Mouse (Mus musculus): Measurements from ENCODE around the gene Cdkn1b. TPM values are rescaled to one million over a fixed set of nuclear protein-coding genes. Genes with fewer than 3 reads are reported as not detected.
A peak's percentile ranks its signal among the peaks of the same experiment; 100 is the strongest.

Cdkn1b gene
- polyA plus RNA-seq, 1 experiment: 10.5 TPM

- under 1% methylated on average over 51 of the region's 51 CpGs for WGBS
- DNase-seq (ENCODE audit: low read depth, low spot score): peak; percentile 85
These were observed 21.9 kb upstream of the Cdkn1b start, which contains the start of gene Gpr19 for GRCm38 (mm10) chr6:134898095-134898965. Gpr19 (minus strand) TSS chr6:134898578.

DNA sequence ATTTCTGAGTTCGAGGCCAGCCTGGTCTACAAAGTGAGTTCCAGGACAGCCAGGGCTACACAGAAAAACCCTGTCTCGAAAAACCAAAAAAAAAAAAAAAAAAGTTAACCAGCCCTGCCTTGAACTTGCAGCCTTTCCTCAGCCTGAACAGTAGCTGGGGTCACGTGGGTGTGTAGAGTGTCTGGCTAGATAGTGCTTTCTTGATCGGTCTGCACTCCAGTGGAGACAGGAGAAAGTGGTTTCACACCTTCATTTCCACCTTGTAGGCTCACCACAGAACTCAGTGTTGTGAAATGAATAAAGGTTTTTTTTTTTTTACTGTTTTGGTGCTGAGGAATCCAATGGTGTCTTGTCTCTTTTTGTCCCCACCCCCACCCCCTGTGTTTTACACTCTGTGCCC lies 16.8 kb upstream of the Cdkn1b start:
- WGBS: 71% methylated on average over 4 of the region's 4 CpGs
- DNase-seq (ENCODE audit: low read depth, low spot score): no peak

GRCm38 (mm10) chr6:134903891-134904884 lies 16.0 kb upstream of the Cdkn1b start:
- DNase-seq (ENCODE audit: low read depth, low spot score): peak; percentile 25
- WGBS: 55% methylated on average over 10 of the region's 10 CpGs

DNA sequence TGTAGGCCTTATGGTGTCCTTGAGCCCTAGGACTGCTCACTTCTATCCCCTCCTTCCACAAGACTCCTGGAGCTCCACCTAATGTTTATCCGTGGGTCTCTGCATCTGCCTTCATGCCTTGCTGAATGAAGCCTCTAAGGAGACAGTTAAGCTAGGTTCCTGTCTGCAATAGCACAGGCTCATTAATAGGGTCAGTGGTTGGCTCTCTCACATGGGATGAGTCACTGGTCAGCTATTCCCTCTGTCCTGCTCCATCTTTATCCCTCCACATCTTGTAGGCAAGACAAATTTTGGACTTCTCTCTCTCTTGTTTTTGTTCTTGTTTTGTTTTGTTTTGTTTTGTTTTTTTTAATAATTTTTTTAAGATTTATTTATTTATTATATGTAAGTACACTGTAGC lies 14.4 kb upstream of the Cdkn1b start:
- no peak for DNase-seq (ENCODE audit: low read depth, low spot score)
- 78% methylated on average over 1 of the region's 1 CpGs for WGBS

DNA sequence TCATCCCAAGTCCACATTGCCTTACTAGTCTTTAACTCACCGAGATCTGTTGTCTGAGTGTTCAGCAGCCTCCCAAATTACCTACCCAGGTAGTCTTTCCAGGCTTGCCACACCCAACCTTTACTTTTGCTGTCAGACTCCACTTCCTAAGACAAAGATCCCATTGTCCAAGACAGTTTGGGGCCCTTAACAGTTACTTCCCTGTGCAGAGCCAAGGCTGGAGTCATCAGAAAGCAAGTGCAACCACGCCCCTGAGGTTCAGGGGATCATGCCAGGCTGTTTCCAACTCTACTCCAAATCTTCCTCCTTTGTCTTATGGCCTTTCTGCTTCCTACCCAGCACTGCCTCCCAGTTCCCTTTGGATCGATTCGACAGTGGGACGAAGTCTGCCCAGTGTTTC lies 5.7 kb upstream of the Cdkn1b start:
- 32% methylated on average over 5 of the region's 5 CpGs for WGBS

DNA sequence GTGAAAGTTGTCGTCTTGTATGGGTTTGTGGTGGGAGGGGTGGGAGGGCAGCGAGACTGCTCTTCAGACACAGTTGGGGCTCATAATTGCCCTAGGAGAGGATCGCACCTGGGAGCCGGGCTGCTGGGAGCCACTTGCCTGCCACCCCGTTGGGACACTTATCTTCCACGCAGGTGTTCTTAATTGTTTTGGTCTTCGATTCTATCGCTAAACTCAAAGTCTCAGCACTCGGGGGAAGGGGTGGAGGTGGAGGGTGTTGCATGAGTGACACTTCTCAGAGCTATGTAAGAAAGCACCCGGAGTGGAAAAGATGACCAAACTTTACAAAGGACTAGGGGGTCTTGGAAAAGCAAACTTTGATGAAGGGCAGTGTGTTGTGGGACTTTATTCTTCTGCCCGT lies 3.6 kb upstream of the Cdkn1b start:
- WGBS: 2% methylated on average over 11 of the region's 11 CpGs
- DNase-seq (ENCODE audit: low read depth, low spot score): no peak

More for the DNA sequence above, 5.7 kb upstream of the Cdkn1b start:
- DNase-seq (ENCODE audit: low read depth, low spot score): no peak

DNA sequence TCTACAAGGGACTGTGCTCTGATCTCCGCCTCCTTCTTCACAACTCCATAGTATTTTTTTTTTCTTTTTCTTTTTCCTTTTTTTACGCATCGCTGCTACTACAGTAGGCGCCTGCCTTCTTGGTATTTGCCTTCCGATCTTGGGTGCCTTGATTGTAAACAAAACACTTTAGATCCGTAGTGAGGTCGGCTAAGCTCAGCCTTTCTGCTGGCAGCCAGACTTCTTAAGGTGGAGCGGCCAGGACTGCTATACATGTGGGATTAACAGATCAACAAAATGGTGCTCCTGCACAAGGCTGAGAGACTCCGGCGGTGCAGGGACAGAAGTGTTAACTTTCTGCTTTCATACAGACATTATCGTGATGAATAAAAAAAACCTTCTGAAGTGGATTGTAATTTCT lies 3.1 kb upstream of the Cdkn1b start:
- WGBS: 1% methylated on average over 11 of the region's 11 CpGs
- no peak for DNase-seq (ENCODE audit: low read depth, low spot score)

- 66% methylated on average over 10 of the region's 10 CpGs for WGBS
- DNase-seq (ENCODE audit: low read depth, low spot score): no peak
These were observed 1.4 kb upstream of the Cdkn1b start for GRCm38 (mm10) chr6:134918769-134919168.

GRCm38 (mm10) chr6:134919511-134920189 lies 551 bp upstream of the Cdkn1b start:
- WGBS: 5% methylated on average over 37 of the region's 37 CpGs
- no peak for DNase-seq (ENCODE audit: low read depth, low spot score)

- WGBS: under 1% methylated on average over 32 of the region's 32 CpGs
- DNase-seq (ENCODE audit: low read depth, low spot score): no peak
These were observed 953 bp downstream of the Cdkn1b start for GRCm38 (mm10) chr6:134921014-134921694.

GRCm38 (mm10) chr6:134921695-134922510 lies 1.7 kb downstream of the Cdkn1b start:
- under 1% methylated on average over 20 of the region's 20 CpGs for WGBS
- no peak for DNase-seq (ENCODE audit: low read depth, low spot score)

- no peak for DNase-seq (ENCODE audit: low read depth, low spot score)
- WGBS: 2% methylated on average over 9 of the region's 9 CpGs
These were observed 2.5 kb downstream of the Cdkn1b start for GRCm38 (mm10) chr6:134922511-134923195.

DNA sequence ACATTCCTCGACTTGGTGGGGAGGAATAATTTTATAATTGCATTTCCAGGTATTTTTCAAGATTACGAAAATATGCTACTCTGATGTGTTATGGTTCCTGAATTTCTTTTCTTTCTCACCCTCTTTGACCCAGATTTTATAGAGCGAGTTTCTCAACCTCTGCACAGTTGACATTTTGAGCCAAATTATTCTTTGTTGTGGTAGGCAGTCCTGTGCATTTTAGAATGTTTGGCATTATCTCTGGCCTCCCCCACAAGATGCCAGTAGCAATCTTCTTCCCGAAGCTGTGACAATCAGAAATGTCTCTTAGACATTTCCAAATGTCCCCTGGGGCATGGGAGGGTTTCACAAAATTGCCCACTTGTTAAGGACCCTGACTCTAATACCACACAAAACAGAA lies 3.5 kb downstream of the Cdkn1b start:
- DNase-seq (ENCODE audit: low read depth, low spot score): no peak
- 21% methylated on average over 4 of the region's 4 CpGs for WGBS

- 18% methylated on average over 3 of the region's 3 CpGs for WGBS
- DNase-seq (ENCODE audit: low read depth, low spot score): no peak
These were observed 4.1 kb downstream of the Cdkn1b start for GRCm38 (mm10) chr6:134924262-134924661.

GRCm38 (mm10) chr6:134925673-134926337 lies 5.6 kb downstream of the Cdkn1b start:
- no peak for DNase-seq (ENCODE audit: low read depth, low spot score)
- 18% methylated on average over 4 of the region's 4 CpGs for WGBS

DNA sequence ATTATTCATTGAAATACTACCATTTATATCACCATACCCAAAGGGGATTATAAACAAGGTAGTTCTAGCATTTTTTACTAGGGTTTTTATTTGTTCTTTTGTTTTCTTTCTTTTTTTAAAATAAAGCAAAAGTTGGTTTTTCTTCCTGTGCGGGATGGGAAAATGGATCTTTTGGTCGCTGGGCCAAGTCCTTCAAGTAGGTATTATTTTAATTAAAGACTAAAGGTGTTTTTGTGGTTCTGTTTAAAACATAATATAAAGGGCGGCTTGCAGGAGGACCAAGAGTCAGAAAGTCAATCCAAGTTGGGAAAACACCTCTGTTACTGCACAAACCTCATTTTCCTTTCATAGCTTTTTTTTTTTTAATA lies 6.1 kb downstream of the Cdkn1b start:
- no peak for DNase-seq (ENCODE audit: low read depth, low spot score)
- WGBS: 12% methylated on average over 3 of the region's 3 CpGs

GRCm38 (mm10) chr6:134926803-134927594 lies 6.8 kb downstream of the Cdkn1b start:
- WGBS: under 1% methylated on average over 63 of the region's 63 CpGs
- DNase-seq (ENCODE audit: low read depth, low spot score): no peak

Measured in large intestine, adult 2 months (tissue).